Mouse (Mus musculus) gastrocnemius, adult 2 months (tissue): Measurements from ENCODE around the gene Gm5483. TPM values are rescaled to one million over a fixed set of nuclear protein-coding genes. Genes with fewer than 3 reads are reported as not detected.
"Not testable (repeated sequence)": the region's sequence is repeated elsewhere in the genome, so short reads cannot be mapped to it uniquely, and the experiment has no call there.

ENCODE experiments used
- DNase-seq: peaks from one replicate; pipeline ENCODE4 v3.0.0; 2022
- H3K27ac ChIP-seq: fragments of 200-600 bp; 2 replicates; pipeline ENCODE4 v1.8.1; 2022; ENCODE audit warnings: mild to moderate bottlenecking
- H3K4me3 ChIP-seq: fragments of 200-600 bp; 2 replicates; pipeline ENCODE4 v1.8.1; 2022; ENCODE audit warnings: mild to moderate bottlenecking, moderate library complexity
- CTCF ChIP-seq: fragments of 200-600 bp; IDR thresholded peaks from 2 replicates; pipeline ENCODE4 v1.8.1; 2022; ENCODE audit warnings: antibody characterized with exemption, mild to moderate bottlenecking, moderate library complexity
- intact Hi-C: fragments of 180-260 bp; cut with DNase I; formaldehyde crosslinking; loops from one replicate; pipeline ENCODE4 v1.15.1; 2025
- long read RNA-seq, 2 experiments: library from polyadenylated mRNA; stranded (forward); transcript quantifications; one replicate each; pipeline ENCODE4 v2.0.0; 2021
- total RNA-seq, 2 experiments: library from RNA; stranded (reverse); gene quantifications; 2 replicates each; pipeline ENCODE4 v1.2.3; 2021

Gm5483 gene
- total RNA-seq: not detected
- long read RNA-seq, experiment 1: 0 reads
- long read RNA-seq, experiment 2: 0 reads

- H3K27ac ChIP-seq, H3K4me3 ChIP-seq, DNase-seq, intact Hi-C loops: not testable (repeated sequence)
Measured at GRCm38 (mm10) chr16:36183912-36184311, at the start of gene Gm5483. Gene Gm5483 (plus strand): TSS chr16:36184212.

GRCm38 (mm10) chr16:36138201-36138600, 45.8 kb upstream of the Gm5483 start:
- no peak for TF ChIP-seq CTCF
- Histone ChIP-seq H3K4me3 (no peak overlapping the region), H3K27ac (no peak overlapping the region)
- no peak for DNase-seq
- intact Hi-C loops: no loop called here

DNA sequence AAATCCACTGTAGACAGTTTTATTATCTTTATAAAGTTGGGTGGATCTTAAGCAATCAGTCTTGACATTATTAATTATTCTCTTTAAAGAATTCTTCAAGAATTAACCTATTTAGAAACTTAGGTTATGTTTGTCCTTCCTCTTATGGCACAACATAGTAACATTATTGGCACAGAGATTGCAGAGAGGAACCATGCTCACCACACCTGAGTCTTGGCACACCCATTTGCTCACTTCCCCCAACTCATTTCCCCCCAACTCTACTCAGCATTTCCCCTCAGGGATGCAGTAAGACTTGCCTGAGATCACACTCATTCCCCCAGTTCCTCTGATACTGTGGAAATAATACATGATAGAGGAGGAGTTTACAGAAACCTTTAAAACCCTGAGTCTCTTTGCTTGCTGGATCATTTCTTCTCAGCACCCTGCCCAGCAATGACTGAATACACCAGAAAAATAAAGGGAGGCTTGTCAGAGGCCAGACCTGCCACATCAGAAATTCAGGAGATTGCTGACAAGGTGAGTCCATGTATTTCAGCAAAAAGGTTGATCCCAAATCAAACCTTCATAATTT, 27.5 kb upstream of the Gm5483 start, which contains the start of gene Stfa2l1:
Gene Stfa2l1 (plus strand): TSS at position 410 of the 574 bp plus-strand sequence.
- DNase-seq: no peak
- Histone ChIP-seq H3K27ac (no peak within 1 kb of the TSS), H3K4me3 (no peak within 1 kb of the TSS)
- intact Hi-C loops: no loop called here
- TF ChIP-seq CTCF: no peak

DNA sequence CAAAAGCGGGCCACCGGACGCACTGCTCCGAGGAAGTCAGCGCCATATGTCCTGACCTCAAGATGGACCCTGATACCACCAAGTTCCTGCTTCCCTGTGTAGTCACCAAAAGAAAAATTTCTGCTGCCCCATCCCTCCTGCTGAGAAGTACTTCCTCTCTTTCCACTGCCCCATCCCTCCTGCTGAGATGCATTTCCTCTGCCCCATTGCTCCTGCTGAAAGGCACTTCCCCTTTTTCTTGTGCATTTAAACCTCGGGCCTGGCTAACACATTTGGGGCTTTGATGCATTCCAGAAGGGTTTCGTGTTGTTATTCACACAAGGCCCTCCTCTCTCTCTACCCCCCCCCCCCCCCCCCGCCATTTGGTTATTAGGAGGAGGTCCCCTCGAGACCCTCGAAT, 16.2 kb upstream of the Gm5483 start:
- H3K4me3 ChIP-seq, H3K27ac ChIP-seq, intact Hi-C loops, DNase-seq: not testable (repeated sequence)

DNA sequence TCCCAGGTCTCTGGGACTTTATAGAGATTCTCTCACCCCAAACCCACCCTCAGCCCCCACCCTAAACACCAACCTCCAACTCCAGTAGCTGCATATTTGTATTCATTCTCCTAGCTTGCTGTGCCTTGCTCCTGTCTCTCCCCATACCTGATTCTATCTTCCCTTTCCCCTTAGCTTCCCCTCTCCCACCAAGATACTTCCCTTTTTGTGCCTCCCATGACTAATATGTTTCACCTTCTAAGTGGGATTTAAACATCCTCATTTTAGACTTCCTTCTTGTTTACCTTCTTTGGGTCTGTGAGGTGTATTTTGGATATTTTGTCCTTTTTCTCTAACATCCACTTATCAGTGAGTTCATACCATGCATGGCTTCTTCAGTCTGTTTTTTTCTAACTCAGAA, 7.9 kb upstream of the Gm5483 start:
- Histone ChIP-seq H3K4me3 (no peak overlapping the region), H3K27ac (no peak overlapping the region)
- intact Hi-C loops: no loop called here
- DNase-seq: no peak
- TF ChIP-seq CTCF: no peak

DNA sequence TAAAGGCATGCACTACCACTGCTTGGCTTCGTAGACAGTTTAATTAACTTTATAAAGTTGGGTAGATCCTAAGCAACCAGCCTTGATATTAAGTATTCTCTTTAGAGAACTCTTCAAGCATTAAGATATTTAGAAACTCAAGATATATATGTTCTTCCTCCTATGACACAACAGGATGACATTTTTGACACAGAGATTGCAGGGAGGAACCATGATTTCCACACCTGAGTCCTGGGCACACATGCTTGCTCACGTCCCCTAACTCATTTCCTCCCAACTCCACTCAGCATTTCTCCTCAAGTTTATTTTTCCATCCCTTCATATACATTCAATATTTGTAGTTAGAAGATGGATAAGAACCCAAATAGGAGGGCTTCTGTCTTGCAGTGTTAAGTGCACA, 4.1 kb upstream of the Gm5483 start:
- intact Hi-C loops: no loop called here
- TF ChIP-seq CTCF: no peak
- Histone ChIP-seq H3K27ac (no peak overlapping the region), H3K4me3 (no peak overlapping the region)
- no peak for DNase-seq

- intact Hi-C loops: no loop called here
- TF ChIP-seq CTCF: no peak
- no peak for DNase-seq
Measured at GRCm38 (mm10) chr16:36199226-36199625, 15.2 kb downstream of the Gm5483 start.

DNA sequence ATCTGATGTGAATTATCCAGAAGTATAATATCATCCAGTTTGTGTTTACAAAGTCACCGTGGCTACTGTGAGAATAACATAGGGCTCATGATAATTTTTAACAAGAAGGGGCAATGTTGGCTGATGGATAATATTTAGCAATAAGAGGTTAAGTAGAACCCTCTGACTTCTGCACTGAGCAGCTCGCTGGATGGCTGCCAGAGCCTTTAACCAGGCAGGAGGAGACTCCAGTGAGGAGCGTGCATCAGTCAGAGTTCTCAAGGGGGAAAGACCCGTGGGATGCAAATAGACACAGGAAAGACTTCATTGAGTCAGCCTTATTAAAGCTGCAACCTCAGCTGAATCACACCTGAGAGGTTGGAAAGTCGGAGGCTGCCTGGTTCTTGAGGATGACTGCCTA, 19.8 kb downstream of the Gm5483 start:
- Histone ChIP-seq H3K4me3 (no peak overlapping the region), H3K27ac (no peak overlapping the region)
- intact Hi-C loops: no loop called here
- no peak for TF ChIP-seq CTCF
- no peak for DNase-seq

More at GRCm38 (mm10) chr16:36199226-36199625, 15.2 kb downstream of the Gm5483 start:
- Histone ChIP-seq H3K27ac (no peak overlapping the region), H3K4me3 (no peak overlapping the region)

- H3K4me3 ChIP-seq, H3K27ac ChIP-seq, intact Hi-C loops, DNase-seq: not testable (repeated sequence)
Measured at GRCm38 (mm10) chr16:36205684-36206083, 21.7 kb downstream of the Gm5483 start.

GRCm38 (mm10) chr16:36209967-36210453, 26.0 kb downstream of the Gm5483 start, which contains the start of gene Gm5416:
Gene Gm5416 (plus strand): TSS chr16:36210403.
- no peak for DNase-seq
- TF ChIP-seq CTCF: no peak
- Histone ChIP-seq H3K4me3 (no peak within 1 kb of the TSS), H3K27ac (no peak within 1 kb of the TSS)
- intact Hi-C loops: no loop called here

GRCm38 (mm10) chr16:36221168-36221567, 37.2 kb downstream of the Gm5483 start, which contains the start of gene 2010005H15Rik:
Gene 2010005H15Rik (plus strand): TSS chr16:36221468.
- H3K27ac ChIP-seq, intact Hi-C loops, DNase-seq, H3K4me3 ChIP-seq: not testable (repeated sequence)

Other genes with a start within 250 kb of the Gm5483 start
- gene Parp9, start 245.7 kb upstream of the Gm5483 start, total RNA-seq: 1 to 10 TPM; 3.7 to 4.9 TPM
- 1 to 10 TPM; 3.3 to 4.5 TPM for gene Dtx3l, start 245.1 kb upstream of the Gm5483 start, total RNA-seq
- gene Kpna1, start 205.5 kb upstream of the Gm5483 start, total RNA-seq: 100 to 1,000 TPM; 176 to 180 TPM
- gene Wdr5b, start 143.0 kb upstream of the Gm5483 start, total RNA-seq: 1 to 10 TPM; 1.3 to 1.9 TPM
- 100 to 1,000 TPM; 112 to 147 TPM for gene Fam162a, start 112.6 kb upstream of the Gm5483 start, total RNA-seq
- gene Ccdc58, start 112.5 kb upstream of the Gm5483 start, total RNA-seq: 10 to 100 TPM; 19.6 to 31.6 TPM
- gene Csta1, start 53.0 kb upstream of the Gm5483 start, total RNA-seq: not detected
- gene Stfa2l1, start 27.4 kb upstream of the Gm5483 start, total RNA-seq: not detected
- gene Gm5416, start 26.2 kb downstream of the Gm5483 start, total RNA-seq: not detected
- not detected for gene 2010005H15Rik, start 37.3 kb downstream of the Gm5483 start, total RNA-seq
- gene Stfa1, start 92.7 kb downstream of the Gm5483 start, total RNA-seq: not detected
- not detected for gene BC117090, start 150.1 kb downstream of the Gm5483 start, total RNA-seq
- not detected for gene BC100530, start 183.5 kb downstream of the Gm5483 start, total RNA-seq
- gene Stfa2, start 224.2 kb downstream of the Gm5483 start, total RNA-seq: not detected